ENCODE assay signal across 8 mouse cellular contexts in genomic region chr9:33095654-33096053, GRCm38 (mm10).
DNase-seq lines count a peak whose midpoint lies in the region; ATAC-seq lines count a peak whose summit lies in the region.

No protein-coding gene starts in this region.

- H3K27me3 ChIP-seq in intestine, embryonic 14.5 days (replicated peaks; ENCODE audit: control insufficient read depth, insufficient read depth, low read length) = no peaks in the 10 kb centered on the region
- no peaks in the 10 kb centered on the region for H3K27me3 ChIP-seq in intestine, embryonic 16.5 days (replicated peaks; ENCODE audit: control insufficient read depth, insufficient read depth, low read length)
- H3K27me3 ChIP-seq in embryonic facial prominence, embryonic 10.5 days (replicated peaks; ENCODE audit: low read depth, poor library complexity, severe bottlenecking) = no peaks in the 10 kb centered on the region

- WGBS in intestine, embryonic 14.5 days = 0% methylated on average over 3 of the region's 3 CpGs
- 0% methylated on average over 3 of the region's 3 CpGs for WGBS in intestine, embryonic 16.5 days
- 2% methylated on average over 3 of the region's 3 CpGs for WGBS in embryonic facial prominence, embryonic 10.5 days

- H3K4me3 ChIP-seq in intestine, embryonic 14.5 days (ENCODE audit: low read depth, low read length) = no peak overlapping the region
- H3K4me3 ChIP-seq in intestine, embryonic 16.5 days (ENCODE audit: low read length) = no peak overlapping the region
- H3K4me3 ChIP-seq in embryonic facial prominence, embryonic 10.5 days = no peak overlapping the region

- no peak overlapping the region for H3K4me2 ChIP-seq in intestine, embryonic 14.5 days (ENCODE audit: low read length)
- no peak overlapping the region for H3K4me2 ChIP-seq in intestine, embryonic 16.5 days (ENCODE audit: low read depth, low read length)

- no peak for ATAC-seq in intestine, embryonic 14.5 days (replicated peaks; ENCODE audit: low FRiP score, low TSS enrichment, low read depth)
- no peak for ATAC-seq in intestine, embryonic 16.5 days

- no peak overlapping the region for H3K27ac ChIP-seq in intestine, embryonic 14.5 days (ENCODE audit: low read depth)
- H3K27ac ChIP-seq in intestine, embryonic 16.5 days (ENCODE audit: low read length) = no peak overlapping the region
- H3K27ac ChIP-seq in embryonic facial prominence, embryonic 10.5 days (replicated peaks) = no peak overlapping the region

- DNase-seq in intestine, embryonic 14.5 days (ENCODE audit: low spot score) = peak; percentile 88
- DNase-seq in adrenal gland, adult 2 months = peak; percentile 60
- peak; percentile 77 for DNase-seq in embryonic facial prominence, embryonic 10.5 days (ENCODE audit: low spot score)
- peak; percentile 80 for DNase-seq in heart, postnatal 4 days
- DNase-seq in left cerebral cortex, postnatal 10 days (ENCODE audit: extremely low spot score in 1 of 2, low spot score in 2 of 2) = peak; percentile 68 to 70
- peak; percentile 76 to 82 for DNase-seq in natural killer cell, adult 2 months (ENCODE audit: low spot score in 2 of 2)
- DNase-seq in telencephalon, adult 2 months (ENCODE audit: low read depth, low spot score) = peak; percentile 26

- no peaks in the 10 kb centered on the region for H3K36me3 ChIP-seq in intestine, embryonic 14.5 days (ENCODE audit: control insufficient read depth, insufficient read depth, low read length)
- no peaks in the 10 kb centered on the region for H3K36me3 ChIP-seq in intestine, embryonic 16.5 days (ENCODE audit: control insufficient read depth, insufficient read depth, low read length)
- H3K36me3 ChIP-seq in embryonic facial prominence, embryonic 10.5 days (replicated peaks) = no peaks in the 10 kb centered on the region

- no peaks in the 10 kb centered on the region for H3K9me3 ChIP-seq in intestine, embryonic 14.5 days (ENCODE audit: control insufficient read depth, low read length)
- no peaks in the 10 kb centered on the region for H3K9me3 ChIP-seq in intestine, embryonic 16.5 days (ENCODE audit: control insufficient read depth, low read length)
- no peaks in the 10 kb centered on the region for H3K9me3 ChIP-seq in embryonic facial prominence, embryonic 10.5 days

- no peaks in the 10 kb centered on the region for H3K4me1 ChIP-seq in intestine, embryonic 14.5 days (replicated peaks; ENCODE audit: control insufficient read depth, insufficient read depth, low read length)
- no peaks in the 10 kb centered on the region for H3K4me1 ChIP-seq in intestine, embryonic 16.5 days (ENCODE audit: control insufficient read depth, insufficient read depth, low read length)
- peaks cover 11% of the 10 kb centered on the region; the same call in 1 of the 2 replicates for H3K4me1 ChIP-seq in embryonic facial prominence, embryonic 10.5 days

- intact Hi-C loops in left cerebral cortex, postnatal 10 days (cut with DNase I) = loop anchor here (5.0 to 10.0 kb wide), 3 partner anchors 152 to 1151 kb away; no protein-coding TSS in a partner anchor

- no peak overlapping the region for H3K9ac ChIP-seq in intestine, embryonic 14.5 days (ENCODE audit: low read length)
- H3K9ac ChIP-seq in intestine, embryonic 16.5 days (ENCODE audit: low read depth, low read length) = no peak overlapping the region

Comparison
In these comparisons a context has a peak if more than half of its experiments do, and no peak if none do; other contexts are left out.
1. DNase-seq: peak in every context shown above with its lines; median percentile 88 in intestine, embryonic 14.5 days; 80 in heart, postnatal 4 days; 79 in natural killer cell, adult 2 months; 77 in embryonic facial prominence, embryonic 10.5 days; 69 in left cerebral cortex, postnatal 10 days; 60 in adrenal gland, adult 2 months; 26 in telencephalon, adult 2 months.